Mouse (Mus musculus) lung, postnatal 0 days (tissue): Measurements from ENCODE around the gene Sept11. TPM values are rescaled to one million over a fixed set of nuclear protein-coding genes. Genes with fewer than 3 reads are reported as not detected.

Experiments used
- ATAC-seq: fragments of 200-750 bp; cut with Nextera tagmentation; 2 replicates; pipeline ENCODE4 v1.8.0; 2017; ENCODE audit warnings: moderate library complexity
- DNase-seq: peaks from one replicate; pipeline ENCODE4 v3.0.0-alpha.2; 2016; ENCODE audit warnings: low spot score
- H3K27ac ChIP-seq: fragments of 300-500 bp; sonication (generic); 2 replicates; pipeline ENCODE4 v1.5.1; 2014; ENCODE audit warnings: antibody characterized with exemption, mild to moderate bottlenecking, low read length, mixed read lengths
- H3K27me3 ChIP-seq: fragments of 300-500 bp; sonication (generic); replicated peaks from 2 replicates; pipeline ENCODE4 v1.6.1; 2014; ENCODE audit warnings: low read length, mixed read lengths; ENCODE audit not compliant: insufficient read depth
- H3K36me3 ChIP-seq: fragments of 300-500 bp; sonication (generic); 2 replicates; pipeline ENCODE4 v1.6.1; 2014; ENCODE audit warnings: low read length, mixed read lengths; ENCODE audit not compliant: insufficient read depth
- H3K4me1 ChIP-seq: fragments of 300-500 bp; sonication (generic); 2 replicates; pipeline ENCODE4 v1.6.1; 2014; ENCODE audit warnings: antibody characterized with exemption, low read depth, low read length, mixed read lengths; ENCODE audit not compliant: insufficient read depth
- H3K4me2 ChIP-seq: fragments of 300-500 bp; sonication (generic); replicated peaks from 2 replicates; pipeline ENCODE4 v1.6.1; 2014; ENCODE audit warnings: low read depth, mild to moderate bottlenecking, low read length, moderate library complexity, mixed read lengths
- H3K4me3 ChIP-seq: fragments of 300-500 bp; sonication (generic); 2 replicates; pipeline ENCODE4 v1.5.1; 2014; ENCODE audit warnings: low read depth, low read length
- H3K9ac ChIP-seq: fragments of 300-500 bp; sonication (generic); replicated peaks from 2 replicates; pipeline ENCODE4 v1.6.1; 2014; ENCODE audit warnings: low read depth, mild to moderate bottlenecking
- H3K9me3 ChIP-seq: fragments of 300-500 bp; sonication (generic); 2 replicates; pipeline ENCODE4 v1.6.1; 2016; ENCODE audit warnings: low read length, mixed read lengths
- CTCF ChIP-seq: IDR thresholded peaks from 2 replicates; pipeline ENCODE4 v1.5.1; 2016; ENCODE audit warnings: antibody characterized with exemption, mild to moderate bottlenecking
- EP300 ChIP-seq: IDR thresholded peaks from 2 replicates; pipeline ENCODE4 v1.6.1; 2016; ENCODE audit warnings: antibody characterized with exemption, mild to moderate bottlenecking, control low read depth
- WGBS: fragments of 180-500 bp; shearing (Covaris S2); extraction: QIAGEN DNeasy Blood & Tissue Kit; methylation state at CpG from one replicate; pipeline ENCODE4 v1.1.7; 2014; 5-methylcytosine and 5-hydroxymethylcytosine counted together
- polyA plus RNA-seq: library from polyadenylated mRNA; unstranded; fragments of >200 nt; fragmentation: Nextera tagmentation; extraction: Ambion mirVana; gene quantifications from 2 replicates; pipeline ENCODE4 v1.2.1, GENCODE M21; 2015

Sept11 gene
- polyA plus RNA-seq, 1 experiment from 2014 or later = 49.1 TPM

- TF ChIP-seq CTCF (no peak), EP300 (no peak)
- Histone ChIP-seq H3K27me3 (no peaks in the 10 kb centered on the region), H3K36me3 (0 out of 2 replicates have a peak, but pooled peaks cover 9% of the 10 kb centered on the region), H3K4me1 (peaks cover 14% of the 10 kb centered on the region; the same call in 1 of the 2 replicates), H3K4me2 (no peak overlapping the region), H3K4me3 (no peak overlapping the region), H3K9me3 (no peaks in the 10 kb centered on the region), H3K9ac (no peak overlapping the region), H3K27ac (no peak overlapping the region)
- 74% methylated on average over 5 of the region's 5 CpGs for WGBS
- ATAC-seq (no peak), DNase-seq (no peak)
These were observed 47.5 kb downstream of the Sept11 start for GRCm38 (mm10) chr5:93140747-93141146.

DNA sequence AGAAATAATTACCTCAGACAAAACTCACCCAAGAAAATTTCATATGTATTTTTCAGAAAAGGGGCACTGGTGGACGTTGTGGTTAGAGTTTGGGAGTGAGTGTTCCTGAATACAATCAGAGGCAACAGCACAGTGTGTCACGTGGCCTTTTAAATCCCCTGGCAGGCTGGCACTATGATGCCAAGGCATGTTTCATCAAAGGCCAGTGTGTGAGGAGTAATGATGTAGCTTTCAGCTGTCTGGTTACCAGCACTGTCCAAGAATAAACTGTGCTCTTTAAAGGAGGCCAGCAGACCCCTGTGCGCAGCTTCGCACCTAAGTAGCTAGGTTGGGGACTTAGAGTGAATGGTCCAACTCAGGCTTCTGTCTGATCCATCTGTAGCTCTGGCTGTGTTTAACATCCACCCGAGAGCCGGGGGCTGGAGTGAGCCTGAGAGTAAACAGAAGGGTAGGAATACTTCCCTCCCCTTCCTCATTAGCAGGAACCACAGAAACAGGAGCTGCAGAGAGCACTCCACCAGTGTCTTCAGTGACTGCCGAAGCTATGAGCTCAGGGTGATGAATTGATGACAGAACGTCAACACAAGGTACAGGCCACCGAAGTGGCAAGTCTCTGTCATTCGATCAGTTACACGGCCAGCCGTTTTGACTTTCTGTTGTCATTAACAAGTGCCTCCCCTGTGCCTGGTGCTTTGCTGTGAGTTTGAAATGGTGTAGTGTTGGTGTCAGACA is 50.3 kb downstream of the Sept11 start:
- H3K27me3 ChIP-seq = no peaks in the 10 kb centered on the region
- ATAC-seq (no peak), DNase-seq (no peak)
- H3K27ac ChIP-seq = no peak overlapping the region
- 0 out of 2 replicates have a peak, but pooled peaks cover 9% of the 10 kb centered on the region for H3K36me3 ChIP-seq
- no peak overlapping the region for H3K4me2 ChIP-seq
- TF ChIP-seq CTCF = no peak
- no peak for TF ChIP-seq EP300
- no peaks in the 10 kb centered on the region for H3K9me3 ChIP-seq
- peaks cover 8% of the 10 kb centered on the region; the same call in 1 of the 2 replicates for H3K4me1 ChIP-seq
- H3K4me3 ChIP-seq = no peak overlapping the region
- 42% methylated on average over 12 of the region's 12 CpGs for WGBS
- H3K9ac ChIP-seq = no peak overlapping the region

DNA sequence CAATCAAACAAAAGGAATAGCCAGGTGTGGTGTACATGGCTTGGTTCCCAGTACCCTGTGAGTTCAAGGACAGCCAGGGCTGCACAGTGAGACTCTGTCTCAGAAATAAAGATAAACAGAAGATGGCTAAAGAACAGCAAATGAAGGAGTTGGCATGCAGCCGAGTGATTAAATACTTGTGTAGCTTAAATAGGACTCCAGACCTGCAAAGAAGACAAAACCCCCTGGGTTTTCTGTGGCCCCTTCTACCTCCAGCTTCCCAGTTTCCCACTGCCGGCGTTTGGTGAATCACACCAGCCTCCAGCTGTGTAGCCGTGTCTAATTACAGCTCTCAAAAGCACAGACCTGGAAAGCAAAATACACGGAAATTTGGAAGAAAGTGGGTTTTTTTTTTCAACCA is 51.6 kb downstream of the Sept11 start:
- no peak for TF ChIP-seq EP300
- Histone ChIP-seq H3K36me3 (0 out of 2 replicates have a peak, but pooled peaks cover 9% of the 10 kb centered on the region), H3K4me1 (peaks cover 8% of the 10 kb centered on the region; the same call in 1 of the 2 replicates), H3K4me2 (no peak overlapping the region), H3K4me3 (no peak overlapping the region), H3K9ac (no peak overlapping the region), H3K27me3 (no peaks in the 10 kb centered on the region), H3K9me3 (no peaks in the 10 kb centered on the region), H3K27ac (no peak overlapping the region)
- ATAC-seq (no peak), DNase-seq (no peak)
- 25% methylated on average over 5 of the region's 5 CpGs for whole genome bisulfite sequencing

DNA sequence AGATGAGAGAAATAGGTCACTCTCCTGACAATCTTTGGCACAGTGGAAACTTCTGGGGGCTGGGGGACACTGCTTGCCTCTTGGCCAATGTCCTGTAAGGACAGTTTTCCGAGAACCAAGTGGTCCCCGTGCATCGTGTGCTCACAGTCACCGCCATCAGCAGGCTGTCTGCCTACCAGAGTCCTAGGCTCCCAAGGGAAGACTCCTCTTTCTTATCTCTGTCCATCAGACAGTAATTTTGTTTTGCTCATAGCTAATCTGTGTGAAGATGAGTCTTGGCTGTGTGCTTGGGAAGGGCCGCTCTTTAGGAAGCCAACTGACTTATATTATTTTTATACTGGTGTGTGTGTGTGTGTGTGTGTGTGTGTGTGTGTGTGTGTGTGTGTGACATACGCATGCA is 52.3 kb downstream of the Sept11 start:
- no peak overlapping the region for H3K9ac ChIP-seq
- 0 out of 2 replicates have a peak, but pooled peaks cover 9% of the 10 kb centered on the region for H3K36me3 ChIP-seq
- TF ChIP-seq EP300 = no peak
- no peak for TF ChIP-seq CTCF
- H3K9me3 ChIP-seq = no peaks in the 10 kb centered on the region
- ATAC-seq (no peak), DNase-seq (no peak)
- H3K4me3 ChIP-seq = no peak overlapping the region
- H3K4me2 ChIP-seq = no peak overlapping the region
- H3K27me3 ChIP-seq = no peaks in the 10 kb centered on the region
- 70% methylated on average over 6 of the region's 6 CpGs for WGBS
- H3K27ac ChIP-seq = no peak overlapping the region
- H3K4me1 ChIP-seq = peaks cover 8% of the 10 kb centered on the region; the same call in 1 of the 2 replicates

DNA sequence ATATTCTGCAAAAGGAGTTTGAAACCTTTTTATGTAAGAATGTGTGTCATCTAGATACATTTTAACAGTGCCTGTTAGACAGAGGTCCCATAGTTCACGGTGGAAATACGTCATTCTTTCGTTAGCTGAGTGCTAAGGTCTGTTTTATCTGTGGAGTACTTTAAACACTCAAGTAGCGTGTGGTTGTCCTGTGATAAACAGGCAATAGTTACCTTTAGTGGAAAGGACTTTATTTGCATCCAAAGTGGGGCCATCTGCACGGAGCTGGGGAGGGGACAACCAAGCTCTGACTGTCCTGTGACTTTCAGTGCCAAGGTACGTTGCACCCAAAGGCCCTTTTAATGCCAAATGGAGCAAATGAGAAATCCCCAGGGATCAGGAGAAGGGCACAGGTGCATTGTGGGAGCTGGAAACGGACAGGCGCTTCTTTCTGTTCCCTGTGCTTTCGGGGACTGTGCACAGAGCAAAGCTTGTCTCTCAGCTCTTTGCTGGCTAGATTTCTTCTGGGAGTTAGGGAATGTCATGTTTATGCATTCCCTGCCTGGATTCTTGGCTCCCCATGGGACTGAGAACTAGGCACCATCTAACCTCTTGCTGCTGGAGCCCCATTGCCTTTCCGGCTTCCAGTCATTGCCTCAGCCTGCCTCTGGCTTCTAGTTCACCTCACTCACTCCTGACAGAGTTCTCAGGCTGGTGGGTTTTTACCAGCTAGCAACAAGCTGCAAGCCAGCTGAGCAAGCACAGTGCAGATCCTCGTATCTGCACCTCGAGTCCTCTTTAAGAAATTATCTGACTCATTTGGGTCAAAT is 56.9 kb downstream of the Sept11 start:
- TF ChIP-seq CTCF (no peak), EP300 (no peak)
- Histone ChIP-seq H3K36me3 (no peaks in the 10 kb centered on the region), H3K9me3 (no peaks in the 10 kb centered on the region), H3K27me3 (no peaks in the 10 kb centered on the region), H3K27ac (peak overlapping the region; percentile 48; the same call in 1 of the 2 replicates), H3K4me2 (no peak overlapping the region), H3K4me3 (no peak overlapping the region), H3K4me1 (peaks cover 22% of the 10 kb centered on the region; the same call in 1 of the 2 replicates), H3K9ac (no peak overlapping the region)
- peak; percentile 47 for DNase-seq
- peak; percentile 30 for ATAC-seq
- 54% methylated on average over 12 of the region's 12 CpGs for WGBS

DNA sequence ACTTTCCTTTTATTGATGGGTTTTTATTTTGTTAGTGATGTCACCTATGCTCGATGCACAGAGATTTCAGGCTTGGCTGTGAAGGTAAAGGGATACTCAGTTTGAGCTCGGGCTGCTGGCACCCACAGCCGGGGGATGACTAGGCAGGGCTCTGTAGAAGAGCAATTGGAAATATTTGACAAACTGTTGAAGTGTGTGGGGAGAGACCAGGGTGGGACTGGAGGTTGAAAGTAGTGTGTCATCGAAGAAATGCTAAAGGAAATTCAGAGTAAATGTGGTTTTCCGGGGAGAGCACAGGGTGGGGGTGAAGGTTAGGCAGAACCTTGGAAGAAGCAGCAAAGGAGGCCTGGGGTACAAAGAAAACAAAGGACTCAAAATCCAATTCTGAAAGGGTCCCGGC is 58.7 kb downstream of the Sept11 start:
- H3K27ac ChIP-seq = peak overlapping the region; percentile 51
- no peaks in the 10 kb centered on the region for H3K9me3 ChIP-seq
- H3K4me3 ChIP-seq = no peak overlapping the region
- peaks cover 14% of the 10 kb centered on the region; the same call in 1 of the 2 replicates for H3K4me1 ChIP-seq
- ATAC-seq (peak; percentile 30), DNase-seq (no peak)
- peaks cover 6% of the 10 kb centered on the region; the same call in 1 of the 2 replicates for H3K36me3 ChIP-seq
- no peak overlapping the region for H3K9ac ChIP-seq
- no peaks in the 10 kb centered on the region for H3K27me3 ChIP-seq
- TF ChIP-seq EP300 (no peak), CTCF (no peak)
- no peak overlapping the region for H3K4me2 ChIP-seq
- whole genome bisulfite sequencing = 43% methylated on average over 6 of the region's 6 CpGs
